Mouse (Mus musculus) myocyte (in vitro differentiated cells): ENCODE measurements around the gene Rps27. TPM values are rescaled to one million over a fixed set of nuclear protein-coding genes. Genes with fewer than 3 reads are reported as not detected.

Experiments used
- H3K27me3 ChIP-seq: one replicate; pipeline ENCODE4 v1.6.1; 2011; ENCODE audit not compliant: control insufficient read depth, insufficient read depth, insufficient read length
- H3K36me3 ChIP-seq: one replicate; pipeline ENCODE4 v1.6.1; 2011; ENCODE audit not compliant: control insufficient read depth, insufficient read depth
- H3K4me2 ChIP-seq: one replicate; pipeline ENCODE4 v1.6.1; 2011; ENCODE audit warnings: low read depth, control low read depth
- H3K4me3 ChIP-seq: one replicate; pipeline ENCODE4 v1.5.1; 2011; ENCODE audit warnings: mild to moderate bottlenecking, control low read depth, moderate library complexity
- H3K79me2 ChIP-seq: one replicate; pipeline ENCODE4 v1.6.1; 2011; ENCODE audit not compliant: control insufficient read depth, insufficient read depth
- H3ac ChIP-seq: one replicate; pipeline ENCODE4 v1.6.1; 2011; ENCODE audit not compliant: control insufficient read depth, insufficient read length
- CEBPB ChIP-seq: IDR thresholded peaks from 2 replicates; pipeline ENCODE4 v1.6.1; 2011; ENCODE audit warnings: mild to moderate bottlenecking, moderate library complexity; ENCODE audit not compliant: poor library complexity, insufficient read depth, severe bottlenecking
- E2F4 ChIP-seq: IDR thresholded peaks from one replicate; pipeline ENCODE4 v1.6.1; 2011; ENCODE audit warnings: mild to moderate bottlenecking, control low read depth, moderate library complexity; ENCODE audit not compliant: insufficient read depth
- MAX ChIP-seq: IDR thresholded peaks from one replicate; pipeline ENCODE4 v1.6.1; 2011; ENCODE audit warnings: low read depth, mild to moderate bottlenecking, control low read depth
- MYOD1 ChIP-seq, 3 experiments: IDR thresholded peaks; one replicate each; pipeline ENCODE4 v1.6.1; 2011; ENCODE audit warnings: control low read depth in 2 of 3, low read depth in 2 of 3, mild to moderate bottlenecking in 2 of 3, moderate library complexity in 1 of 3; ENCODE audit not compliant: insufficient read length in 2 of 3, control insufficient read depth in 1 of 3
- MYOG ChIP-seq, 3 experiments: IDR thresholded peaks; one replicate each; pipeline ENCODE4 v1.6.1; 2011; ENCODE audit warnings: control low read depth in 2 of 3, low read depth in 2 of 3, mild to moderate bottlenecking in 2 of 3; ENCODE audit not compliant: insufficient read length in 2 of 3, control insufficient read depth in 1 of 3, insufficient read depth in 1 of 3
- POLR2A ChIP-seq: IDR thresholded peaks from one replicate; pipeline ENCODE4 v1.6.1; 2011; ENCODE audit warnings: low read depth, mild to moderate bottlenecking, control low read depth, moderate library complexity; ENCODE audit not compliant: insufficient read length
- POLR2AphosphoS2 ChIP-seq: IDR thresholded peaks from one replicate; pipeline ENCODE4 v1.6.1; 2011; ENCODE audit warnings: low read depth, control low read depth; ENCODE audit not compliant: insufficient read length
- REST ChIP-seq: IDR thresholded peaks from one replicate; pipeline ENCODE4 v1.6.1; 2011; ENCODE audit warnings: mild to moderate bottlenecking, control low read depth, moderate library complexity; ENCODE audit not compliant: insufficient read depth, insufficient read length
- SRF ChIP-seq: IDR thresholded peaks from one replicate; pipeline ENCODE4 v1.6.1; 2011; ENCODE audit warnings: low read depth; ENCODE audit not compliant: control insufficient read depth, insufficient read length
- TCF12 ChIP-seq: IDR thresholded peaks from one replicate; pipeline ENCODE4 v1.6.1; 2011; ENCODE audit warnings: mild to moderate bottlenecking, control low read depth; ENCODE audit not compliant: poor library complexity, insufficient read depth, severe bottlenecking
- TCF3 ChIP-seq: IDR thresholded peaks from one replicate; pipeline ENCODE4 v1.6.1; 2011; ENCODE audit warnings: low read depth, control low read depth; ENCODE audit not compliant: insufficient read length
- USF1 ChIP-seq: IDR thresholded peaks from one replicate; pipeline ENCODE4 v1.6.1; 2011; ENCODE audit warnings: low read depth, mild to moderate bottlenecking, control low read depth, moderate library complexity
- polyA plus RNA-seq: library from polyadenylated mRNA; unstranded; fragments of >200 nt; fragmentation: generic; extraction: Trizol; gene quantifications from one replicate; pipeline ENCODE4 v1.2.1, GENCODE M21; 2012; ENCODE audit warnings: missing spikeins

The Rps27 gene
- polyA plus RNA-seq, 1 experiment: 3,699 TPM

GRCm38 (mm10) chr3:90209908-90210566 lies 3.4 kb downstream of the Rps27 start:
- no peaks in the 10 kb centered on the region for H3K27me3 ChIP-seq
- H3K36me3 ChIP-seq: peaks cover 49% of the 10 kb centered on the region
- no peak overlapping the region for H3K4me2 ChIP-seq
- H3ac ChIP-seq: no peak overlapping the region
- H3K4me3 ChIP-seq: no peak overlapping the region
- TF ChIP-seq CEBPB (no peak), SRF (no peak), E2F4 (no peak), MYOG (IDR thresholded peaks at IDR 0.05; ENCODE audit: control insufficient read depth in 1 of 3, insufficient read depth in 1 of 3, insufficient read length in 2 of 3, low read depth in 2 of 3) (no peak), REST (no peak), USF1 (no peak), MAX (no peak), TCF3 (no peak), TCF12 (no peak), POLR2AphosphoS2 (no peak), POLR2A (no peak), MYOD1 (IDR thresholded peaks at IDR 0.05; ENCODE audit: control insufficient read depth in 1 of 3, insufficient read length in 2 of 3, low read depth in 2 of 3) (no peak)
- H3K79me2 ChIP-seq: peaks cover 29% of the 10 kb centered on the region

- Histone ChIP-seq H3K79me2 (peaks cover 29% of the 10 kb centered on the region), H3K27me3 (no peaks in the 10 kb centered on the region), H3K4me2 (no peak overlapping the region), H3K36me3 (peaks cover 49% of the 10 kb centered on the region), H3K4me3 (no peak overlapping the region), H3ac (no peak overlapping the region)
- TF ChIP-seq MYOG (IDR thresholded peaks at IDR 0.05; ENCODE audit: control insufficient read depth in 1 of 3, insufficient read depth in 1 of 3, insufficient read length in 2 of 3, low read depth in 2 of 3) (no peak), REST (no peak), SRF (no peak), POLR2AphosphoS2 (no peak), MAX (no peak), MYOD1 (IDR thresholded peaks at IDR 0.05; ENCODE audit: control insufficient read depth in 1 of 3, insufficient read length in 2 of 3, low read depth in 2 of 3) (no peak), USF1 (no peak)
Measured at GRCm38 (mm10) chr3:90208662-90209061, 4.8 kb downstream of the Rps27 start.

- H3ac ChIP-seq: no peak overlapping the region
- no peaks in the 10 kb centered on the region for H3K27me3 ChIP-seq
- TF ChIP-seq MYOD1 (IDR thresholded peaks at IDR 0.05; ENCODE audit: control insufficient read depth in 1 of 3, insufficient read length in 2 of 3, low read depth in 2 of 3) (no peak), POLR2A (no peak), SRF (no peak), MYOG (IDR thresholded peaks at IDR 0.05; ENCODE audit: control insufficient read depth in 1 of 3, insufficient read depth in 1 of 3, insufficient read length in 2 of 3, low read depth in 2 of 3) (no peak), USF1 (no peak), E2F4 (no peak), TCF12 (no peak), MAX (no peak), REST (no peak), CEBPB (no peak), POLR2AphosphoS2 (no peak), TCF3 (no peak)
- H3K36me3 ChIP-seq: peaks cover 20% of the 10 kb centered on the region
- H3K4me2 ChIP-seq: no peak overlapping the region
- H3K4me3 ChIP-seq: no peak overlapping the region
- H3K79me2 ChIP-seq: no peaks in the 10 kb centered on the region
Measured at GRCm38 (mm10) chr3:90204582-90204981, 8.9 kb downstream of the Rps27 start.

- no peak overlapping the region for H3ac ChIP-seq
- H3K27me3 ChIP-seq: no peaks in the 10 kb centered on the region
- no peak overlapping the region for H3K4me3 ChIP-seq
- H3K79me2 ChIP-seq: no peaks in the 10 kb centered on the region
- peaks cover 11% of the 10 kb centered on the region for H3K36me3 ChIP-seq
- no peak overlapping the region for H3K4me2 ChIP-seq
- TF ChIP-seq POLR2A: no peak
- TF ChIP-seq USF1: no peak
- no peak for TF ChIP-seq TCF12
- TF ChIP-seq SRF: no peak
- TF ChIP-seq POLR2AphosphoS2: no peak
- TF ChIP-seq MAX: no peak
- no peak for TF ChIP-seq E2F4
- no peak for TF ChIP-seq CEBPB
- TF ChIP-seq TCF3: no peak
- no peak for TF ChIP-seq REST
- TF ChIP-seq MYOG (IDR thresholded peaks at IDR 0.05; ENCODE audit: control insufficient read depth in 1 of 3, insufficient read depth in 1 of 3, insufficient read length in 2 of 3, low read depth in 2 of 3): no peak
- TF ChIP-seq MYOD1 (IDR thresholded peaks at IDR 0.05; ENCODE audit: control insufficient read depth in 1 of 3, insufficient read length in 2 of 3, low read depth in 2 of 3): no peak
Measured at GRCm38 (mm10) chr3:90203619-90204018, 9.8 kb downstream of the Rps27 start.
